Mouse (Mus musculus) midbrain, embryonic 16.5 days (tissue): ENCODE results near the gene Mlst8. TPM values are rescaled to one million over a fixed set of nuclear protein-coding genes. Genes with fewer than 3 reads are reported as not detected.
A peak's percentile ranks its signal among the peaks of the same experiment; 100 is the strongest.

Experiments
- ATAC-seq: fragments of 200-750 bp; cut with Nextera tagmentation; 2 replicates; pipeline ENCODE4 v1.8.0; 2017; ENCODE audit warnings: moderate TSS enrichment
- H3K27ac ChIP-seq: fragments of 300-500 bp; sonication (generic); 2 replicates; pipeline ENCODE4 v1.5.1; 2014; ENCODE audit warnings: mild to moderate bottlenecking, low read length, mixed read lengths
- H3K27me3 ChIP-seq: fragments of 300-500 bp; sonication (generic); 2 replicates; pipeline ENCODE4 v1.6.1; 2014; ENCODE audit warnings: low read depth, low read length, mixed read lengths; ENCODE audit not compliant: control insufficient read depth, insufficient read depth
- H3K36me3 ChIP-seq: fragments of 300-500 bp; sonication (generic); 2 replicates; pipeline ENCODE4 v1.6.1; 2014; ENCODE audit warnings: mild to moderate bottlenecking, low read length, moderate library complexity, mixed read lengths; ENCODE audit not compliant: control insufficient read depth, insufficient read depth
- H3K4me1 ChIP-seq: fragments of 300-500 bp; sonication (generic); 2 replicates; pipeline ENCODE4 v1.6.1; 2014; ENCODE audit warnings: mild to moderate bottlenecking, low read length, mixed read lengths; ENCODE audit not compliant: control insufficient read depth, insufficient read depth
- H3K4me2 ChIP-seq: fragments of 300-500 bp; sonication (generic); 2 replicates; pipeline ENCODE4 v1.6.1; 2014; ENCODE audit warnings: mild to moderate bottlenecking, low read length, mixed read lengths
- H3K4me3 ChIP-seq: fragments of 300-500 bp; sonication (generic); 2 replicates; pipeline ENCODE4 v1.5.1; 2014; ENCODE audit warnings: low read depth, mild to moderate bottlenecking, low read length, moderate library complexity, mixed read lengths
- H3K9ac ChIP-seq: fragments of 300-500 bp; sonication (generic); 2 replicates; pipeline ENCODE4 v1.6.1; 2014; ENCODE audit warnings: low read depth, low read length, mixed read lengths
- H3K9me3 ChIP-seq: fragments of 300-500 bp; sonication (generic); replicated peaks from 2 replicates; pipeline ENCODE4 v1.6.1; 2014; ENCODE audit warnings: mild to moderate bottlenecking, low read length, mixed read lengths; ENCODE audit not compliant: control insufficient read depth, poor library complexity, severe bottlenecking
- WGBS: fragments of 180-500 bp; shearing (Covaris S2); extraction: QIAGEN DNeasy Blood & Tissue Kit; methylation state at CpG from one replicate; pipeline ENCODE4 v1.1.7; 2014; 5-methylcytosine and 5-hydroxymethylcytosine counted together
- polyA plus RNA-seq: library from polyadenylated mRNA; unstranded; fragments of >200 nt; fragmentation: Nextera tagmentation; extraction: Ambion mirVana; gene quantifications from 2 replicates; pipeline ENCODE4 v1.2.1, GENCODE M21; 2015

Gene Mlst8
- polyA plus RNA-seq, 1 experiment from 2014 or later, result 37.2 TPM

DNA sequence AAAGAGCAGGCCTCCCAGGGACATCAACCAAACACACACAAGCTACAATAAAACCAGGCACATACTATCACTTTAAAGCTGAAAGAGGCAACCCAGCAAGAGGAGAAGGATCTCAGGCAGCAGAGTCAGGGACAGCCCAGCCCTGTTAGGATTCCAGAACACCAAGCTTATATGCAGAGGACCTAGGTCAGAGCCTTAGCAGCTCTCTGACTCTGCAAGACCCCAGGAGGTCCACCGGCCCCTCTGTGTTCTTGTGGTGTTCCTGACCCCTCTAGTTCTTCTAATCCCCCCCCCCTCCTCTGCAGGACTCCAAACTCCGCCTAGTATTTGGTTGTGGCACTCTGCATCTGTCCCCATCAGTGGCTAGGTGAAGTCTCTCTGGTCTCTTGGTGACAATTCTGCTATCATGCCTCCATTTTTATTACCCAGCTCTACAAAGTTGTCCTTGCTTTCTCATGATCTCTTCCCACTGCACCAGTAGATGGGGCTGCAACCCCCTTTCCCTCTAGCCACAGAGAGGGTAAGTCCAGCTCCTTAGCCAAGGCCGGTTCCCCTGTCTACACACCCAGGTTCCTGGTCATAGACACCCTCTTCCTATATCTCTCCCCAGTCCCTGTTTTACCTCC is 1.4 kb upstream of the Mlst8 start:
- ATAC-seq, result no peak
- H3K4me3 ChIP-seq, result no peak overlapping the region
- H3K36me3 ChIP-seq, result peaks cover 16% of the 10 kb centered on the region
- no peak overlapping the region for H3K4me2 ChIP-seq
- 40% methylated on average over 3 of the region's 3 CpGs for WGBS
- no peaks in the 10 kb centered on the region for H3K9me3 ChIP-seq
- H3K27me3 ChIP-seq, result no peaks in the 10 kb centered on the region
- H3K4me1 ChIP-seq, result peaks cover 12% of the 10 kb centered on the region
- H3K9ac ChIP-seq, result no peak overlapping the region
- no peak overlapping the region for H3K27ac ChIP-seq

- no peaks in the 10 kb centered on the region for H3K27me3 ChIP-seq
- H3K4me2 ChIP-seq, result peak overlapping the region; percentile 51; the same call in 1 of the 2 replicates
- H3K9me3 ChIP-seq, result no peaks in the 10 kb centered on the region
- H3K4me1 ChIP-seq, result peaks cover 10% of the 10 kb centered on the region
- no peak overlapping the region for H3K9ac ChIP-seq
- peaks cover 21% of the 10 kb centered on the region for H3K36me3 ChIP-seq
- ATAC-seq, result no peak
- H3K27ac ChIP-seq, result no peak overlapping the region
- WGBS, result 33% methylated on average over 1 of the region's 1 CpGs
- H3K4me3 ChIP-seq, result peak overlapping the region; percentile 80
Observed at GRCm38 (mm10) chr17:24479431-24479830, 553 bp upstream of the Mlst8 start.

DNA sequence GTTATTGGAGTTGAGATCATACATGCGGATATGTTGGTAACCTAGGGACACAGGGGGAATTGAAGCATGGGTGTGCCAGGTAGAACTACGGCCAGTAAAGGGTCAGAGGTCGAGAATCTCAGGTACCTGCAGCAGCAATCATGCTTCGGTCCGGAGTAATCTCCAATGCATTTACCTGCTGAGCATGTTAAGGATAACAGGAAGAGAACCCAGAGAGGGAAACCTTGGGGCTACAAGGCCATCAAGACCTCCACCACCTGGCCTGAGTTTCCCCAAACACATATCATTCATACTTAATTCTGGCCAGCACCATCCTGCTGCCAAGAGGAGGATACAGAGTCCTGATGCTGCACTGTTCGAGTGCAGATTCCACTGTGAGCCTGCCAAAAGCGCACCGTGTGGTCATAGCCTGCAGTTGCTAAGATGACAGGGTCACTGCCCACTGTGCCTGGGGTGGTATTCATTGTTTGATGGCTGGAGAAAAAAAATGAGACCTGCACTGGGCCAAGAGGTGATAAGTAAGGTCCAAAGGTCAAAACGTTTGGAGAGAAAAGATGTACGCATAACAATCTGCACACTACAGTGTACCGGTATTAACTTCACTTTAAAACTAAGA is 785 bp downstream of the Mlst8 start:
- 48% methylated on average over 11 of the region's 11 CpGs for WGBS
- peak overlapping the region; percentile 99; the same call in 1 of the 2 replicates for H3K27ac ChIP-seq
- peak; percentile 50 for ATAC-seq

DNA sequence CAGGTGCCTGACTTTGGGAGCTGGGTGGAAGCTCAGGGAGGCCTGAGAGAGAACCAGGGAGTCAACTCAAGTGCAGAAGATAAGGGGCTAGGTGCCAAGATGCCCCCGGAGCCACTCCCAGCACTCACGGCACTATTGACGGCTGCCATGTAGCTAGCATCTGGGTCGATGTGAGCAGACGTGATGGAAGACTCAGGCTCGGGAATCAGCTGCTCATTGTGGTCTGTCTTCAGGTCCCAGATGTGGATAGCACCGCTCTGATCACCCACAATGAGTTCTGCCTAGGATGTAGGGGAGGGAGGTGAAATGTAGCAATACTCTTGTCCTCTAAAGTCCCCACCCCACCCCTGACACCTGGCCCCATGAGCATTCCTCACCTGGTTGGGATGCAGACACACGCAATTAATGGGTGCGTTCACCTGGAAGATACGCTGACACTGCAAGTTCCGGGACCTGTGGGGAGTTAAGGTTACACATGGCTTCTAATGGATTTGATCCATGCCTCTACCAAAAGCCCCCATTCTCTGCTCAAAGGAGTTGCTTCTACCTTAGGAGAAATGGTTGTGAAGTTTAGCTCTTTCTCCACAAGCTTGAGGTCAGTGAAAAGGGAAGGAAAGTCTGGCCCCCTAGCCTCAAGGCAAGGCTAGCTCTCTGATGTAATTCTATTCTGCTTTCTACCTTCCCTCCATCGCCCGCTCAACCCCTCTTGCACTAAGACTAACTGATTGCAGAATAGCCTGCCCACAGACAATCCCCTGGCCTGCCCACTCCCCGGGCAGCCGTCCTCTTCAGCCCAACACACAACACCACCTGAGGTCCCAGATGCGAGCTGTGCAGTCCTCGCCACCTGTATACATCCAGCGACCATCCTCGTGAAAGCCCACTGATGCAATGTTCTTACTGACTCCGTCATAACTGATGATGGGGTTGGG is 1.6 kb downstream of the Mlst8 start:
- peak overlapping the region; percentile 73; the same call in 1 of the 2 replicates for H3K4me2 ChIP-seq
- H3K27ac ChIP-seq, result no peak overlapping the region
- no peaks in the 10 kb centered on the region for H3K9me3 ChIP-seq
- H3K27me3 ChIP-seq, result no peaks in the 10 kb centered on the region
- WGBS, result 91% methylated on average over 20 of the region's 20 CpGs
- H3K4me3 ChIP-seq, result no peak overlapping the region
- ATAC-seq, result no peak
- peaks cover 22% of the 10 kb centered on the region for H3K36me3 ChIP-seq
- H3K9ac ChIP-seq, result peak overlapping the region; percentile 90; the same call in 1 of the 2 replicates
- H3K4me1 ChIP-seq, result peaks cover 17% of the 10 kb centered on the region

More for the DNA sequence above, 785 bp downstream of the Mlst8 start:
- H3K36me3 ChIP-seq, result peaks cover 22% of the 10 kb centered on the region
- peak overlapping the region; percentile 73 for H3K4me2 ChIP-seq
- H3K4me1 ChIP-seq, result peaks cover 13% of the 10 kb centered on the region
- H3K4me3 ChIP-seq, result peak overlapping the region; percentile 80
- H3K9ac ChIP-seq, result peak overlapping the region; percentile 90
- H3K9me3 ChIP-seq, result no peaks in the 10 kb centered on the region
- H3K27me3 ChIP-seq, result no peaks in the 10 kb centered on the region

GRCm38 (mm10) chr17:24476022-24476776 is 2.7 kb downstream of the Mlst8 start:
- Histone ChIP-seq H3K4me2 (no peak overlapping the region), H3K9me3 (no peaks in the 10 kb centered on the region), H3K27me3 (no peaks in the 10 kb centered on the region), H3K27ac (no peak overlapping the region), H3K9ac (no peak overlapping the region), H3K36me3 (peaks cover 22% of the 10 kb centered on the region), H3K4me3 (no peak overlapping the region), H3K4me1 (peaks cover 28% of the 10 kb centered on the region)
- WGBS, result 90% methylated on average over 10 of the region's 10 CpGs
- ATAC-seq, result no peak

DNA sequence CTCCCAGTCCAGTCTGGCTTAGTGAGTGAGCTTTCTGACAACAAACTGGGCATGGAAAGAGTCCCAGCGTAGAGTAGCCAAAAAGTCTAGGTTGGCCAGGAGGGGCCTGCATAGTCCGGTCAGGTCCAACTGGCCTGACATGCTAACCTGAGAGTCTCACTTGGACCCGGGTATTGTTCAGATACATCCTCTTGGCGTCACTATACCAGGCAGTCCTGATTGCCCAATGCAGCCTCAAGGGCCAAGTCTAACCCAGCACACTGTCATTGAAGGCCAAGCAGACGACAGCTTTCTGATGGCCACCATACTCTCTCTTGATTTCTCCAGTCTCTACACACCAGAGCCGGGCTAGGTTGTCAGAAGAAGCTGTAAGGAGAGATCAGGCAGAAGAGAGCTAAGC is 3.3 kb downstream of the Mlst8 start:
- no peak overlapping the region for H3K9ac ChIP-seq
- H3K36me3 ChIP-seq, result peaks cover 22% of the 10 kb centered on the region
- H3K27me3 ChIP-seq, result no peaks in the 10 kb centered on the region
- no peak overlapping the region for H3K27ac ChIP-seq
- no peak overlapping the region for H3K4me2 ChIP-seq
- WGBS, result 94% methylated on average over 6 of the region's 6 CpGs
- no peak overlapping the region for H3K4me3 ChIP-seq
- H3K4me1 ChIP-seq, result peaks cover 32% of the 10 kb centered on the region
- no peak for ATAC-seq
- no peaks in the 10 kb centered on the region for H3K9me3 ChIP-seq

GRCm38 (mm10) chr17:24474557-24474956 is 4.3 kb downstream of the Mlst8 start:
- peaks cover 32% of the 10 kb centered on the region for H3K4me1 ChIP-seq
- no peak overlapping the region for H3K4me2 ChIP-seq
- peaks cover 22% of the 10 kb centered on the region for H3K36me3 ChIP-seq

DNA sequence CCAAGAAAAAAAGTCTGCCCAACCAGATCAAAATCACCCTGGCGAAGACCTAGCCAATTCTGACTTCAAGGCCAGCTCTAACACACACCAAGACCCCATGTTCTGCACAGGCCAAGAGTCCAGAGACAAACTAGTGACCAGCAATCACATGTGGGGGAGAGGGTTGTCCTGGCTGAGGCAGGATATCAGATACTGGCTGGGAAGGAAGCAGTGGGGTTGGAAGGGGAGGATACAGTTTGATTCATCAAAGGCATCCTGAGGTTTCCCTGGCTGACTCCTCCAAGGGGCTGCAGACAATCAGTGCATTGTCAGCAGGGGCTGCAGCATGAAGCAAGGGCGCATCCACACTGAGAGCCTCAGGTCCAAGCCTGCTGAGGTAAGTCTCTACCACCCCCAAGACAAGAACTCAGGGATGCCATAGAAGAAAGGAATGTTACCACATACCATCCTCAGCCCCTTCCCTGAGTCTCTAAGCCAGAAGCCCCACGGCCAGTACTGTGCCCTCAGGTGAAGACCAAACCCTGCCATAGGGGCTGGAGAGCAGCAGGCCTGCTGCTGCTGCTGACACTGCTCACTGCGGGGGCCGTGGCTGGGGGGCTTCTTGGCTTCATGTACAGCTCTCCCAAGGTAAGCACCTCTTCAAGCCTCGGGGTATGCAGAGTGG is 5.1 kb downstream of the Mlst8 start, which contains the start of gene Bricd5:
Gene Bricd5 (plus strand): TSS at position 273 of the 664 bp plus-strand sequence.
- H3K27ac ChIP-seq, result no peak within 1 kb of the TSS
- no peak within 1 kb of the TSS for H3K4me3 ChIP-seq
- H3K4me2 ChIP-seq, result peak within 1 kb of the TSS; percentile 99; the same call in 1 of the 2 replicates
- no peaks in the 10 kb centered on the region for H3K9me3 ChIP-seq
- ATAC-seq, result no peak
- no peak within 1 kb of the TSS for H3K9ac ChIP-seq
- H3K36me3 ChIP-seq, result peaks cover 22% of the 10 kb centered on the region
- peaks cover 32% of the 10 kb centered on the region for H3K4me1 ChIP-seq
- H3K27me3 ChIP-seq, result no peaks in the 10 kb centered on the region
- 80% methylated on average over 6 of the region's 6 CpGs for WGBS

More at GRCm38 (mm10) chr17:24474557-24474956, 4.3 kb downstream of the Mlst8 start:
- H3K4me3 ChIP-seq, result no peak overlapping the region
- H3K9ac ChIP-seq, result no peak overlapping the region
- no peak for ATAC-seq
- WGBS, result 89% methylated on average over 5 of the region's 5 CpGs
- H3K27ac ChIP-seq, result no peak overlapping the region
- H3K9me3 ChIP-seq, result no peaks in the 10 kb centered on the region
- H3K27me3 ChIP-seq, result no peaks in the 10 kb centered on the region
